In the genomic region with DNA sequence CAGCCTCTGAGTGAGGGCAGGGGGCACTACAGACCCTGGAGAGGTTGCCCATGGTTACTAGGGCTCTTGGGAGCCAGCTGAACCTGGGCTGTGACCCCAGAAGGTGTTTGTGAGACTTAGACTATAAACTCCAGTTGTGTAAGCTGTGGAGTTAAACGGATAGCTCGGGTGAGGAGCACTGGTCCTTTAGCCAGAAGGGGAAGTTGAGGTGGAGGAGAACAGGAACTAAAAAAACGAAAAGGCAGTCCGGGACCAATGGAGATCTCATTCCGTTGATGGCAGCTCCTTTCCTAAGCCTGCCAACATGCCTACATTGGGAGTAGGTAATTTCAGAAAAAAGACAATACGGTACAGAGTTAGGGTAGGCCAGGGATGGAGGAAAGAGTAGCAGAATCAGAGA, we compare ENCODE assay signal across 16 mouse cellular contexts.
DNase-seq lines count a peak whose midpoint lies in the region; ATAC-seq and TF ChIP-seq lines count a peak whose summit lies in the region.
"Had no signal": no experiment of that assay in that cellular context is flagged by ENCODE, and none has a peak within 500 bp of the region (broad histone marks: within the 10 kb centered on the region; RNA-seq: fewer than 3 reads in every experiment).

No protein-coding gene starts in this region.

- WGBS in heart, postnatal 0 days = 75% methylated on average over 6 of the region's 6 CpGs
- 79% methylated on average over 6 of the region's 6 CpGs for WGBS in hindbrain, embryonic 16.5 days

- H3K9ac ChIP-seq in heart, postnatal 0 days (replicated peaks; ENCODE audit: low read depth, low read length) = no peak overlapping the region
- peak overlapping the region; percentile 54 for H3K9ac ChIP-seq in MEL (ENCODE audit: control insufficient read depth, low read depth, low read length, poor library complexity, severe bottlenecking)
- no peak overlapping the region for H3K9ac ChIP-seq in hindbrain, embryonic 16.5 days (ENCODE audit: low read depth, low read length)
- H3K9ac ChIP-seq: embryonic facial prominence, embryonic 12.5 days; liver, postnatal 0 days; neural tube, embryonic 13.5 days had no signal

- H3K9me3 ChIP-seq in heart, postnatal 0 days (replicated peaks; ENCODE audit: control insufficient read depth, low read length) = no peaks in the 10 kb centered on the region
- no peaks in the 10 kb centered on the region for H3K9me3 ChIP-seq in MEL (replicated peaks; ENCODE audit: insufficient read depth, low read length)
- H3K9me3 ChIP-seq in hindbrain, embryonic 16.5 days (ENCODE audit: control insufficient read depth, low read length) = no peaks in the 10 kb centered on the region
- H3K9me3 ChIP-seq: embryonic facial prominence, embryonic 12.5 days; limb, embryonic 10.5 days had no signal

- TF ChIP-seq POLR2A in MEL (IDR thresholded peaks at IDR 0.05; ENCODE audit: control insufficient read depth in 1 of 2, insufficient read depth in 1 of 2, low read depth in 1 of 2, low read length in 2 of 2, poor library complexity in 1 of 2) = peak in 1 of 2 experiments; percentile 33; a peak in 1 of 4 replicates

- no peak for TF ChIP-seq CTCF in heart, postnatal 0 days (IDR thresholded peaks at IDR 0.05; ENCODE audit: low read depth)
- no peak for TF ChIP-seq CTCF in MEL (IDR thresholded peaks at IDR 0.05 in 2 of 3, conservative IDR thresholded peaks at IDR 0.05 in 1 of 3; ENCODE audit: control insufficient read depth in 1 of 3, insufficient read depth in 1 of 3, low read depth in 2 of 3, low read length in 3 of 3, poor library complexity in 1 of 3, severe bottlenecking in 1 of 3)

- no peak overlapping the region for H3K4me3 ChIP-seq in heart, postnatal 0 days (ENCODE audit: low read depth, low read length)
- H3K4me3 ChIP-seq in MEL (ENCODE audit: control insufficient read depth in 1 of 2, insufficient read depth in 1 of 2, low read depth in 2 of 2, low read length in 2 of 2) = peak overlapping the region; percentile 22 to 26
- no peak overlapping the region for H3K4me3 ChIP-seq in hindbrain, embryonic 16.5 days (ENCODE audit: low read length)
- H3K4me3 ChIP-seq: embryonic facial prominence, embryonic 12.5 days; limb, embryonic 10.5 days; neural tube, embryonic 13.5 days had no signal

- intact Hi-C loops in heart, postnatal 14 days (cut with DNase I) = no loop called here

- no peak for TF ChIP-seq RAD21 in MEL (IDR thresholded peaks at IDR 0.05; ENCODE audit: low read depth, low read length)

- ATAC-seq in heart, postnatal 0 days (ENCODE audit: insufficient read depth, low read depth) = no peak
- ATAC-seq in common myeloid progenitor, adult 5-6 weeks (replicated peaks; ENCODE audit: low read depth, poor library complexity, severe bottlenecking) = peak; percentile 53
- ATAC-seq in megakaryocyte progenitor cell, adult 5-6 weeks (replicated peaks; ENCODE audit: poor library complexity) = peak; percentile 57
- no peak for ATAC-seq in hindbrain, embryonic 16.5 days
- ATAC-seq: forebrain, embryonic 14.5 days; liver, postnatal 0 days had no signal

- DNase-seq in heart, postnatal 0 days (ENCODE audit: low spot score) = no peak
- DNase-seq in heart, postnatal 14 days = no peak
- DNase-seq in MEL (ENCODE audit: low read depth, low spot score) = peak; percentile 81
- DNase-seq in layer of hippocampus, adult 11-12 months (ENCODE audit: low spot score) = no peak
- no peak for DNase-seq in gastrocnemius, postnatal 10 days
- DNase-seq: gastrocnemius, postnatal 36 days; kidney, postnatal 10 days; liver, postnatal 0 days had no signal

- no peaks in the 10 kb centered on the region for H3K79me2 ChIP-seq in MEL (ENCODE audit: control insufficient read depth, insufficient read depth, low read length, poor library complexity)

- H3K36me3 ChIP-seq in heart, postnatal 0 days (replicated peaks; ENCODE audit: control insufficient read depth, insufficient read depth, low read length) = 0 out of 2 replicates have a peak, but pooled peaks cover 6% of the 10 kb centered on the region
- H3K36me3 ChIP-seq in MEL (ENCODE audit: control insufficient read depth in 1 of 2, insufficient read depth in 2 of 2, low read length in 2 of 2) = peaks cover 0 to 12% of the 10 kb centered on the region in 2 experiments; a peak in 2 of 4 replicates
- no peaks in the 10 kb centered on the region for H3K36me3 ChIP-seq in hindbrain, embryonic 16.5 days (ENCODE audit: control insufficient read depth, insufficient read depth, low read length)
- H3K36me3 ChIP-seq: embryonic facial prominence, embryonic 12.5 days; limb, embryonic 10.5 days; neural tube, embryonic 13.5 days had no signal

- no peak overlapping the region for H3K4me2 ChIP-seq in heart, postnatal 0 days (ENCODE audit: low read depth, low read length)
- no peak overlapping the region for H3K4me2 ChIP-seq in hindbrain, embryonic 16.5 days (ENCODE audit: low read length)
- H3K4me2 ChIP-seq: embryonic facial prominence, embryonic 12.5 days; midbrain, embryonic 11.5 days; neural tube, embryonic 13.5 days had no signal

- no peaks in the 10 kb centered on the region for H3K27me3 ChIP-seq in heart, postnatal 0 days (ENCODE audit: control insufficient read depth, insufficient read depth, low read length)
- H3K27me3 ChIP-seq in MEL (ENCODE audit: control insufficient read depth in 1 of 2, insufficient read depth in 2 of 2, low read length in 2 of 2) = no peaks in the 10 kb centered on the region
- H3K27me3 ChIP-seq in hindbrain, embryonic 16.5 days (replicated peaks; ENCODE audit: control insufficient read depth, insufficient read depth, low read length) = no peaks in the 10 kb centered on the region
- H3K27me3 ChIP-seq: embryonic facial prominence, embryonic 12.5 days; neural tube, embryonic 13.5 days had no signal

- H3K4me1 ChIP-seq in heart, postnatal 0 days (ENCODE audit: control insufficient read depth, insufficient read depth) = peaks cover 63% of the 10 kb centered on the region
- peaks cover 4 to 26% of the 10 kb centered on the region in 2 experiments for H3K4me1 ChIP-seq in MEL (ENCODE audit: control insufficient read depth in 1 of 2, insufficient read depth in 2 of 2, low read length in 2 of 2)
- peaks cover 16% of the 10 kb centered on the region for H3K4me1 ChIP-seq in hindbrain, embryonic 16.5 days (ENCODE audit: control insufficient read depth, insufficient read depth, low read depth, low read length)

- H3K27ac ChIP-seq in heart, postnatal 0 days (ENCODE audit: low read depth) = 0 out of 2 replicates have a peak overlapping the region, but pooled peaks have one; percentile 14
- H3K27ac ChIP-seq in MEL (ENCODE audit: control insufficient read depth, low read depth, low read length) = peak overlapping the region; percentile 71
- H3K27ac ChIP-seq in hindbrain, embryonic 16.5 days (ENCODE audit: low read depth, low read length) = no peak overlapping the region
- H3K27ac ChIP-seq: embryonic facial prominence, embryonic 12.5 days; limb, embryonic 10.5 days; neural tube, embryonic 13.5 days had no signal

- no peak for TF ChIP-seq EP300 in heart, postnatal 0 days (IDR thresholded peaks at IDR 0.05; ENCODE audit: low read depth)
- TF ChIP-seq EP300 in MEL (IDR thresholded peaks at IDR 0.05; ENCODE audit: low read depth in 1 of 2, low read length in 2 of 2) = 0 out of 4 replicates have a peak, but pooled peaks of 1 of the 2 experiments have one; percentile 35

TF ChIP-seq in MEL, 35 proteins besides CTCF, POLR2A, EP300 and RAD21:
- TF ChIP-seq ZNF384 (IDR thresholded peaks at IDR 0.05; ENCODE audit: low read depth, low read length) (no peak), MAFK (IDR thresholded peaks at IDR 0.05; ENCODE audit: borderline replicate concordance, low read depth, low read length) (no peak), MYB (IDR thresholded peaks at IDR 0.05; ENCODE audit: low read depth, low read length) (0 out of 2 replicates have a peak, but pooled peaks have one; percentile 21), TBP (IDR thresholded peaks at IDR 0.05; ENCODE audit: low read depth, low read length) (0 out of 2 replicates have a peak, but pooled peaks have one; percentile 31), GATA1 (IDR thresholded peaks at IDR 0.05; ENCODE audit: low read depth, low read length) (no peak), ZC3H11A (IDR thresholded peaks at IDR 0.05; ENCODE audit: low read depth, low read length) (no peak), MAX (IDR thresholded peaks at IDR 0.05; ENCODE audit: low read length) (0 out of 2 replicates have a peak, but pooled peaks have one; percentile 8), ZMIZ1 (IDR thresholded peaks at IDR 0.05; ENCODE audit: low read depth, low read length) (no peak), USF1 (IDR thresholded peaks at IDR 0.05; ENCODE audit: low read depth, low read length) (no peak), E2F4 (IDR thresholded peaks at IDR 0.05; ENCODE audit: borderline replicate concordance, low read depth, low read length) (no peak), ETS1 (IDR thresholded peaks at IDR 0.05; ENCODE audit: low read depth, low read length) (no peak)

Comparison
In these comparisons a context has a peak if more than half of its experiments do, and no peak if none do; other contexts are left out.
1. ATAC-seq: peak in common myeloid progenitor, adult 5-6 weeks (single experiment) and megakaryocyte progenitor cell, adult 5-6 weeks (single experiment); none in heart, postnatal 0 days (single experiment) and hindbrain, embryonic 16.5 days (single experiment).
2. H3K4me3 ChIP-seq: peak in MEL (2 of 2); none in heart, postnatal 0 days (single experiment) and hindbrain, embryonic 16.5 days (single experiment).